Mouse (Mus musculus) liver, embryonic 14.5 days (tissue): ENCODE data around the gene Csf2.
A peak's percentile ranks its signal among the peaks of the same experiment; 100 is the strongest.

Source experiments
- CTCF ChIP-seq: IDR thresholded peaks from 2 replicates; pipeline ENCODE4 v1.5.1; 2016; ENCODE audit warnings: antibody characterized with exemption, low read depth, control low read depth
- EP300 ChIP-seq: IDR thresholded peaks from 2 replicates; pipeline ENCODE4 v1.6.1; 2016; ENCODE audit warnings: antibody characterized with exemption, low read depth

DNA sequence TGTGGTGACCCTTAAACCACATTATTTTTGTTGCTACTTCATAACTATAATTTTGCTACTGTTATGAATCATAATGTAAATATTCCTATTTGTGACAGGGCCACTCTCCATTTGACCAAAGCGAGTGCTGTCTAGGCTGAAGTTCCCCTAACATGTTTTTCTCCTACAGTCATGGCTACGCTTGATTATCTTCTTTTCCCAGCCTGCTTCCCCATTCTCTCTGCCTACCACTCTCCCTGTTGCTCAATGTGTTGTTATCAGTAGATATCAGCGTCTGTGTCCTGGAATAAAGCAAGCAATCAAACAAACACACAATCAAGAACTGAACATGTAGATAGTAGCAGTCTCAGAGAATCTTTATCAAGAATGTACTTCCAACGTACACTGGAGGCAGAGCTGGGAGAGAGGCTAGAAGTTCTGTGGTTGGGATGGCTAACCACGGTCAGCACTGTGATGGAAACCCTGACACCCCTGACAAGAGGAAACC is 48.1 kb downstream of the Csf2 start:
- TF ChIP-seq CTCF (no peak), EP300 (peak; percentile 82)
